Mouse (Mus musculus): ENCODE measurements around the gene Tsn.

- TF ChIP-seq CTCF (IDR thresholded peaks at IDR 0.05; ENCODE audit: extremely low read depth, insufficient read length, insufficient replicate concordance, low read depth, low read length): no peak
- no peak for TF ChIP-seq POLR2A (IDR thresholded peaks at IDR 0.05; ENCODE audit: low read depth, low read length)
Measured at GRCm38 (mm10) chr1:118334749-118335713, 23.5 kb upstream of the Tsn start.
